Mouse (Mus musculus): ENCODE measurements around the gene Gabrr2.
A peak's percentile ranks its signal among the peaks of the same experiment; 100 is the strongest.
"Not testable (repeated sequence)": the region's sequence is repeated elsewhere in the genome, so short reads cannot be mapped to it uniquely, and the experiment has no call there.

Gene Gabrr2

DNA sequence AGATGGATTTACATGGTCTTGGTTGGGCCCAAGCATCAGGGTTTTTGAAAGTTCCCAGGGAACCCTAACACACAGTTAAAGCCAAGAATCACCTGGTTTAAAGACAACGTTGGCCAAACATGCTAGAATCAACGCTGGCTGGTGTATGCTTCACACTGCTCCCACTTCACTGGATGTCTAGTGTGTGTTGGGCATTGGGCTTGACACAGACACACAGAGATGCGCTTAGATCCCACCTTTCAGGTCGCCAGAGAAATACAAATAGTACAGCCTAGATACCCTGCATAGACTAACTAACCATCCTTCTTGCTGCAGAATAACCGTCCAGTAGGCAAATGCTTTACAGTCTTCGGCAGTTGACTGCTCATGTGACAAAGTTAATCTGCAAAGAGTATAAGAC lies 7.5 kb downstream of the Gabrr2 start:
- no peak for DNase-seq (ENCODE audit: low spot score)

DNA sequence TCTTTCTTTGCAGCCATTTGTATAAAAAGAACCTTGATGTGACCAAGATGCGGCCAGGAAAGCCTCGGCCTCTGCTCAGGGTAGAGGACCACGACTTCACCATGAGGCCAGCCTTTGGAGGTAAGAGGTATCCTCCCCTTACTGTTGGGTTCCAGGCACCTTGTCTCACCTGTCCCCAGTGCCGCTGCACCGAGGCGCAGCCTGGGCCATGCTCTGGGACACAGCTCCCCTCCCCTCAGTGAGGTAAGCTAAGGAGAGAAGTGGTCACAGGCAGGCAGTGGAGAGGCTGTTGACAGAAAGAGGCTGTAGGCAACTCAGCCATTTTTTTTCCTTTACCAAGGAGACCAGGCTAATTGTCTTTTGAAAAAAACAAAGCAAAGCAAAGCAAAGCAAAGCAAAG lies 8.5 kb downstream of the Gabrr2 start:
- DNase-seq (ENCODE audit: low spot score): no peak

DNA sequence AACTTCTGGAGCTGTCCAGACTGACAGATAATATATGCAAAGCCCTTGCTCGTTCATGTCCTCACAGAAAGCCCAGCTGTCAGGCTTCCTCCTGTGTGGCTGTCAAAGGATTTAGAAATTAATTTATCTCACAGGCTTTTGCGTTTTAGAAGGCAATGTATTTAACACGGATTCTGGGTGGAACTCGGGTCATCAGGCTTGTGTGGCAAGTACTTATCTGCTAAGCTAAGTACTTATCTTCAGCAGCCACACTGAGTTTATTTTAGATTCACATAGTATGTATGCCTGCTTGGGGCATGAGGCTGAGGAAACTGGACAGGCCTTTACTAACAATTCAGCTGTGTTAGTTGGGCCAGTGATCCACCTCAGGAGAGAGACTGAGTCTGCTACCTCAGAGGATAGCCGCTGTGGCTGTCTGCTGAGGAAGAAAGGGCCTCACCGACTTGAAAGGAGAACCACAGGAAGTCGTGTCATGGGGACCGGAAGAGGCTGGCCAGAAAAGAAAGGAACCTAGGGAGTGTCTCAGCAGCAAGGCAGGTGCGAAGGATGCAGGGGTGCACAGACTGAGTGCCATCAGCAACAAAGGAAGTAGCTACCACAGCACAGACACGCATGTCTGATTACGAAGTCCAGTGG lies 9.8 kb downstream of the Gabrr2 start:
- DNase-seq (ENCODE audit: low spot score): peak; percentile 20

DNA sequence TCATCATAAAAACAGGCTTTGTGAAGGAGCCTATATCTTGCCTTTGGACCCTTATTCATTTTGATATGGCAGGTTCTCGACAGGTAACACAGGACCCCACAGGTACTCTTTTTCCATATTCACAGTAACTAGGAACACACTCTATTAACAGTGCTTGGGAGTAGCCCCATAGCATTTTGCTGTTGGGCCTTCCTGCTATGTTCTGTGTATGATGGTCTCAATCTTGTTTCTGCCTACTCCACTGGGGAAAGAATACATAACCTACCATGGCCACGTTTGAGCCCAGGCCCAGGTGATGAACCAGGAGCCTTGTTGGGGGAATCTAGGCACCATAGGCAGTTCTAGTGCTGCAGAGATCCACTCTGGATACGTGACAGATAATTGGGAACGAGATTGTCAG lies 11.6 kb downstream of the Gabrr2 start:
- no peak for DNase-seq (ENCODE audit: low spot score)

DNA sequence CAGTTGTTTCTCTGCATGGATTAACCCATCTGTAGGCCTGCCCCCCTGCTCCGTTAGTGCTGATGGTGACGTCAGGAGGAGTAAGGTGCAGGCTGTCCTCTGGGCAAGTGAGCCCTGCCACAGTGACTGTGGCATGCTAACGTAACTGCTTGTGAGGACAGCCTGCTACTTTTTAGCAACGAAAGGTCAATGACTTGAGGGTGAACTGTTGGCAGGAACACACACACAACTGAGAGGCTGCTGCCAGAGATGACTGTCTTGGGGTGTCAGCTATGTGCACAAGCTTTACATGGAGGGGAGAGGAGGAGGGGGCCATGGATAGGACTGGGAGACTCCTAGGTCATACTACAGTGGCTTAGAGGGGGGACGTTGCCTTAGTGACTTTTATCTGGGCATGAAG lies 12.1 kb downstream of the Gabrr2 start:
- no peak for DNase-seq (ENCODE audit: low spot score)

DNA sequence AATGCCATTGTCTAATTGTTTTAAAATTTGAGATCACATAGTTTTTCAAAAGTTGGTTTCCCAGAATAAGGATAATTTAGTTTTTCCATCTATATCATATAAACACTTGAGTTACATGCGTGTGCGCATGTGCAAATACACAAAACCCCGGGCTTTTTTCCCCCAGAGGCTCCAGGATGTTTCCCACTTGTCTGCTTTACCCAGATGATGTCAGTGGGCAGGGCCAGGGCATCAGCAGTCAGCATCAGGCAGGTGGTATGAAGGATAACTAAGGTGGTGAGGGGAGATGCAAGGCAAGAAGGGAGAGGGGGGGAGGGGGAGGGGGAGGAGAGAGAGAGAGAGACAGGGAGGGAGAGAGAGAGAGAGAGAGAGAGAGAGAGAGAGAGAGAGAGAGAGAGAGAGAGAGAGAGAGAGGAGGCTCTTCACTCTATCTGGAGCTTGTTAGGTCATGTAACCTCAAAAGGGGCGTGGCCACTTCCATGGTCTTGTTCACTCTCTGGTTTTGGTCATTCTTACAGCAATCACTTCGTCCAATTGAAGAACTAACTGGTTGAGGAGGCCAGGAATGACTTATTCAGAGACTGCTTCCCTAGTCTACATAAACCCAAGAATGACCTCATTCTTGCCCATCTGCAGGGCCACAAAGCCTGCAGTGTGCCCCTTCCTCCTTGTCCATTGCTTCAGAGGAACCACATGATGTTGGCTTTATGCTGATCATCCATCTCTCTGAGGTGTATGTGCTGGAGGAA lies 13.2 kb downstream of the Gabrr2 start:
- no peak for DNase-seq (ENCODE audit: low spot score)

DNA sequence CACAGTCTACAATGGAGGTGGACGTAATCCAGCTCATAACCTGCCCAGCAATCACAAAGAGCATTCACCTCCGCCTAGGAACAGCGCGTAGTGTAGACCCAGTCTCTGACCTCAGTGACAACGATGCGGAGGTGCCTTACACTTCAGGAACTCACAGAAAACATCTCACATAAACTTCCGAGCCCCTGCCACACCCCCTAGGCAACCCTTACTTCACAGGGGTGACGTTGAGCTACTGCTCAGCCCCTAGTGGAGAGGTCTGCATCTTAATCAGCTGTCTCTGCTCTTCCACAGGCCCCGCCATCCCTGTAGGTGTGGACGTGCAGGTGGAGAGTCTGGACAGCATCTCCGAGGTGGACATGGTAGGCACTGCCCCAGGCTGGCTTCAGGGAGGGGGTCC lies 14.4 kb downstream of the Gabrr2 start:
- DNase-seq (ENCODE audit: low spot score): no peak

DNA sequence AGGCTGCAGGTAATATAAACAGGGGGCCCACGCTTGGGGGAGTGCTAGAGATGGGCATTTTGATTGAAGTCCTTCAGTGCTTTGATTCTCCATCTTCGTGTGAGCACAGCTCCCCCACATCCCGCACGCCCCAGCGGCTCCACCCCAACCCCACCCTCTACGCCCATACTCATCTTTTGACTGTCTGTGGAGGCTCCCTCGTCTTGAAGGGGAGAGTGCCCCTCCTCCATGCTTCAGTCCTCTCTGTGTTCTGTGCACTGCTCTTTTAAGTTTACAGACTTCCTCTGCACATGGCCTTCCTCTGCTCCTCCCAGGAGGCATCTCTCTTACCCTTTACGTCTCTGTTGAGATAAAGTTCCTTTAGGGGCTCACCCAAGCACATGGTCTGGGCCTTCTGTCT lies 14.9 kb downstream of the Gabrr2 start:
- no peak for DNase-seq (ENCODE audit: low spot score)

DNA sequence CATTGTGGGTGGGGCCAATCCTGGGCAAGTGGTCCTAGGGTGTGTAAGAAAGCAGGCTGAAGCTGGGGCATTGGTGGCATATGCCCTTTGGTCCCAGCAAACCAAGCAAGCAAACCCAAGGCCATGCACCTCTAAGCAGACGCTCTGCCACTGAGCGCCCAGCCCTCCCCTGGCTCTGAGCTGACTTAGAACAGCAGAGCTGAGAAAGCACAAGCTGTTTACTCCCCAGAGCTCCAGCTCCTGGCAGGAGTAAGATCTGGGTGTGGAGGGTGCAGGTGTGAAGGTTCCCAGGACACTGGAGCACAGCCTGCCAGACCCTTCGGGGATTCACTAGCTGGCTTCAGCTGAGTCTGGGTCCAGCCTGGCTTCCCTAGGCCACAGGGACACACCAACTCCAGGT lies 15.7 kb downstream of the Gabrr2 start:
- no peak for DNase-seq (ENCODE audit: low spot score)

DNA sequence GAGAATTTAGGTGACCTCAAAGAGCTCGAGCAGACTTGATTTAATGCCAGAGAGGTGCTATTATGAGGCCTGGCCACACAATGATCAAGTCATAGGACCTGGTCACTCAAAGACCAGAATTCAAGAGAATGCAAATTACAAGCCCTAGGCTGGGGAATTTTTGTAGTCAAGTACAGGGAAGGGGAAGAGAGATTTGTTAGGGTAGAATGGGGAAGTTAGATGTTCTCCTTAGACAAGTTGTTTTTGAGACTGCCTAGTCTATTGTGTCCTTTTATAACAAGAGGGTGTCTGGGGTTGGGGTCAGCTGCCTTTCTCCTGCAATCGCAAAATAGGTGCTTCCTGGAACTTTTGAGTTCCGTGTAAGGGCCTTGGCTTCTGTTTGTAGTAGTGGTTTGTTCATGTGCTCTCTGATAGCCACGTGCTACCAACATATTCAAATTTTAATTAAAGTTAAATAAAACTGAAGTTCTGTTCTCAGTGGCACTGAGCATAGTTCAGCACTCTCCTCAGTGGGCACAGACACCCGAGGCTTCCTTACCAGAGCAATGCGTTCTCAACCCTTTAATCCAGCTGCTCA lies 36.4 kb downstream of the Gabrr2 start:
- DNase-seq (ENCODE audit: low spot score): no peak

DNA sequence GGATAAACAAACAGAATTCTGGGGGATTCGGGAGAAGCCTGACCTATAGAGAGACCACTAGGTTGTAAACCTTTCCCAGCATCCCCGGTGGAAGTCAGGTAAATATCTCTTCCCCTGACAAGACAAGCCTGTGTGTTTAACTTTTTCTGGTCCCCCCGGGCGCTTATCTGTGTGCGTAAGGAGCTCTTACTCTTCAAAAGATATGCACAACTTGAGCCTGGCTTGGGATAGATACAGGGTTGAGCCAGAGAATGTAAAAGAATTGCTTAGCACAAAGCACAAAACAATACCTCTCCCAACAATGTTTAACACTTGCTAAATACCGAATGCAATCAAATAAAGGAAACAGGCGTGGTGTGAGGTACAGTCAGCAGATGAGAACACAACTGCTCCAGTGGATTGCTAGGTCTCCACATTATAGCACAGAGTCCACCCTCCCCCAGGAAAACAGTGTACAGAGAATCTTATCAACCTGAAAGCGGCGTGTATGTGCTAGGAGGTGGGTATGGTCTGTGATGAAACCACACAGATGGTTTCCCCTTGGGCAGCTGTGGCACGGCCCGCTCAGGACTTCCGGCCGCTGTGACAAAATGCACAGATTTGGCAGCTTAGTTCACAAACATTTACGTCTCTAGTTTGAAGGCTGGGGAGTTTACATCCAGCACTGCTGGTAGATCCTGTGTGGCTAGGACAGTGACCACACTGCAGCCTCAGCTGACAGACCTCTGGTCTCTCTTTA lies 47.1 kb downstream of the Gabrr2 start:
- DNase-seq (ENCODE audit: low spot score): no peak

DNA sequence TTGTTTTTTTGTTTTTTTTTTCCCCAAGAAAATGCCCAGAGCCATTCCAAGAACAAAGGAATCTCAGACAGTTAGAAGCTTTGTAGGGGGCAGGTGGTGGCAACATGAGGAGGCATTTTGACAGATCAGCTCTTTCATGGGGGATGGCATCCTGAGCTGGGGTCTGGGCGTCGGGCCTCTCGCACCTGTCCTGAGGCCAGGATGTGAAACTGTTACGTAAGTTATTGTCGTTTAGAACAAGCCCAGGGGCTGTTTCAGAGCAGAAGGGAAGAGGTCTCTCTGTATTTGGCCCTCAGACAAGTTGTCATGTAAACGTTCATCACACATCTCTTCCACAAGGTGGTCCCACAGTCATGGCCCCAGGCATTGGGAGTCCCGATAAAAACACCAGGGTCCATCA lies 48.0 kb downstream of the Gabrr2 start:
- no peak for DNase-seq (ENCODE audit: low spot score)

DNA sequence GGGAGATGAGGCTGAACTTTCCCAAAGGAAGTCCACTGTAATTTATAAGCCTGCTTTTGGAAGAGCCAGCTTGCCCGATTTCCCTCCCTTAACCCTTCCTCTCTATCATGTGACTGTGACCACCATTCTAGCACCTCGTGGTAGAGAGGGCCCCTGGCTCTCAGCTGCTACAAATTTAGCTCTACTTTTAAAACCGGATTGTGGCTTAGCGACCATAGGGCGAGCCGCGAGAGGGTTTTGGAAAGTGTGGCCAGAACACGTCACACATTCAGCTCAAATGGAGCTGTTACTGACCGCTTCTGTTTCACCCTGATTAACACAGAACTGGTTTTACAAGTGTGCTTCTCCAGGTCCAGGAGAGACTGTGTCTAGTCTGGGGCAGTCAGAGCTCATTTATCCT lies 48.6 kb downstream of the Gabrr2 start:
- no peak for DNase-seq (ENCODE audit: low spot score)

DNA sequence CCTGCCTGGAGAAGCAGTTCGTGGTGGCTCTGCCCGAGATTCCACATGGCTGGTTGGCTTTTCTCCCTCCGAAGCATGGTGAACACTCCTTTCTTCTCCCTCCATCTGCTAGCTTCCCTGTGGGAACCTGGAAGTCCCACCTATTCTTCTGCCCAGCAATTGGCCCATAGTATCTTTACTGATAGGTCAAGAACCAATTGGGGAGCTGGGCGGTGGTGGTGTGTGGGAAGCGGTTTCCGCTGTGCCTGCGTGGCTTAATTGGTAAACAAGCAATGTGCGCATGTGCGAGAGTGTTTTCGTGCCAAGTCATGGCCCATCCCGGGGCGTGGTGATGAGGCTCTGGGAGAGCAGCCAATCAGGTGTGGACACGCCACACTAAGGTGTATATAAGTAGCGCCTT lies 50.1 kb downstream of the Gabrr2 start:
- DNase-seq (ENCODE audit: low spot score): not testable (repeated sequence)

DNA sequence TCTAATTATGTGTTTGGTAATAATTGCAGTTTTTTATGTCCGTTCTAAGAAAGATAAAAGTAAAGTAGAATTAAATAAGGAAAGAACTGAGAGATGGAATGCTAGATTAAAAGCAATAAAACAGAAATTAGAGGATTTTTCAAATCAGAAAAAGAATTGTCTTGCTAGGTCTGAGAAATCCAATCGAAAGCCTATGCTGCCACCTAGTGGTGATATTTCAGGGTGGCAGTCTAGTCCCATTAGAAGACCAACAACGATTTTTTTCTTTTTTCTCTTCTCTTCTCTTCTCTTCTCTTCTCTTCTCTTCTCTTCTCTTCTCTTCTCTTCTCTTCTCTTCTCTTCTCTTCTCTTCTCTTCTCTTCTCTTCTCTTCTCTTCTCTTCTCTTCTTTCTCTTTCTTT lies 56.3 kb downstream of the Gabrr2 start:
- peak; percentile 92 for DNase-seq (ENCODE audit: low spot score)

DNA sequence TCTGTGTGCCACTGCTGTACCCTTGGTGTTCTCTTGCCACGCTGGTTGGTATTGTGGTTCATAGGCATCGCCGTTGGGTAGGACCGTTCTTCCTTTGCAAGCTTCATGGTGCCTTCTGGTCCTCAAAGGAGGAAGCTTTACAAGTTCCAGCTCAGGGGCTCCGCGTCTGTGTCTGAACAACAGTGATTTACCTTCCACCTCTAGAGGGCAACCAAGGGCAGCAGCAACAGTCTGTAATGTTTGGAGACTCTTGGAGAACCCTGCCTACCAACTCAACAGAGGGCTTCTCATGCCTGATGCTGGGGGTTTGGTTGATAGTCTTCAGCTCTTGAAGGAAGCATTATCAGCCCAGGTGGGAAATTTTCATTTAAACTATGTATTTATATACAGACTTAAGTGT lies 61.7 kb downstream of the Gabrr2 start:
- peak; percentile 44 for DNase-seq (ENCODE audit: low spot score)

DNA sequence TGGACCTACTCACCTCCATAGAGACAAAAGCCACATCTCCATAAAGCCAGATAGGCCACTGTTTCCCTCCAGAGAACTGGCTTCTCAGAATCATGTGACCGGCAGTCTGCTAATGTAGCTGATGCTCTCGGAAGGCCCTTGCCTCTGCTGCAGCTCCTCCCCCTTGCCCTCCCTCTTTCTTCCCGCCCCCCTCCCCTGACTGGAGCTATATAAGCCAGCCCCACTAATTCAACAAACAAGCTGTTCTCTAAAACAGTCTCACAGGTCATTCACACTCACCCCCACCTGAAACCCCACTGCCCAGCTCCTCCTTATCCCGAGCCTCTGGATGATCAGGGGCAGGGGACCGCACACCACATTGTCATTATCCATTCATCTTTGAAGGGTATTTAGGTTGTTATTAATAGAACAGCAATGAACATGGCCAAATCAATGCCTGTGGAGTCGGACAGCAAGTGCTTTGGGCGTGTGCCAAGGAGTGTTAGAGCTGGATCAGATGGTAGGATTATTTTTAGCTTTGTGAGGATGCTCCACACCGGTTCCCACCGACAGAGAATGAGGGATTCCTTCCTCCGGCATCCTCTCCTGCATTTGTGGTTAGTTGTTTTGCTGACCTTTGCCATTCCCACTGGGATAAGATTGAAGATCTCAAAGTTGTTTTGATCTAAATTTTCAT lies 62.7 kb downstream of the Gabrr2 start:
- DNase-seq (ENCODE audit: low spot score): no peak

DNA sequence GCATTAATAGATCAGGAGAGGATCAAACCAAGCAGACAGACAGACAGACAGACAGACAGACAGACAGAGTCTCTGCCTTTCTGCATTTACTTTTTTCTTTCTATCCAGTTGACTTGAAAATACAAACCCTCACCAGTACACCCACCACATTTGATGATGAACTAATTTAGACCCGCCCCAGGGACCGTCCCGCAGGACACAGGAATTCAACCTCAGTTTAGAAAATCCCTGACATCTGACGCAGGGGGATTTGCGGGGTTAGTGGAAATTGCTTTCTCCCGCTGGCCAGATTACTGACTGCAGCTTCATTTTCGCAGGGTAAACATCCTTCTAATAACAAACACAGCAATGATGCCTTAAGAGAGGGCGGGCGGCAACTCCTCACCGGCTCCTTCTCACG lies 69.4 kb downstream of the Gabrr2 start, which contains the start of gene Gabrr1:
Gabrr1 (plus strand) TSS at position 301 of the 400 bp plus-strand sequence.
- DNase-seq (ENCODE audit: low spot score): no peak

Data from retina, embryonic 14.5 days (tissue).